Mouse (Mus musculus): ENCODE data around the gene Kif5c. TPM values are rescaled to one million over a fixed set of nuclear protein-coding genes. Genes with fewer than 3 reads are reported as not detected.

Gene Kif5c
- polyA plus RNA-seq, 1 experiment: 19.0 TPM

DNA sequence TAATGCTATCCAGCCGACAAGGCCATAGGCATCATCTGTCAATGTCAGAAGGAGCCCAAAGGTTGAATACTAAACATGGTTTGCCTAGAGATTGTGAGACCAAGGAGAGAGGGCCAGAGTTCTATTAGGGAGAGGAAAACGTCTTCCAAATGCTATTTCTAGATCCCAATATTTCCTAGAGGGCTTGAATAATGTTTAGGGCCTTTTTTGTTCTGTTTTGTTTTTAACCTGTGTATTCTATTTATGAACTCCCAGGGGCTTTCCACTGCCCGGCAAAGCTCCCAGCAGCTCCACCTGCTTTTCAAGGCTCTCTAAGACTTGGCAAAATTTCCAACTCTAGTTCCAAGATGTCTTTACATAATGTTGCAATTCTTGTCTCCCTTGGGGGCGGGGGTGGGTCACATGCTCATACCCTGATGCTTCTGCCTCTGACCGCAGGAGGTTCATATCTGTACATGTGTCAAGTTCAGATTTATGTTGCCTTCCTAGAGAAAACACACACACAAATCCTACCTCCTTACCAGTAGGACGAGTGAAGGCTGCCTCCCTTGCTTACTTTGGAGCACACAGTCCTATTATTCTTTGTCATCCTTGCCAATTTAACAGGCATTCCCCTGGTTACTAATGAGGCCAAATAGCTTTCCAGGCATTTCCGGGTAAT is 18.9 kb upstream of the Kif5c start:
- H3K27ac ChIP-seq (ENCODE audit: control insufficient read depth, insufficient read depth, low read depth, low read length): no peak overlapping the region
- H3K36me3 ChIP-seq (ENCODE audit: control insufficient read depth, insufficient read depth, low read length): no peaks in the 10 kb centered on the region
- no peak overlapping the region for H3K4me3 ChIP-seq (ENCODE audit: control insufficient read depth, low read depth, low read length)
- no peaks in the 10 kb centered on the region for H3K27me3 ChIP-seq (ENCODE audit: control insufficient read depth, insufficient read depth, low read length)
- TF ChIP-seq CTCF (IDR thresholded peaks at IDR 0.05; ENCODE audit: control insufficient read depth, insufficient read depth, insufficient replicate concordance, low read depth, low read length) (no peak), POLR2A (IDR thresholded peaks at IDR 0.05; ENCODE audit: control insufficient read depth, low read depth, low read length) (no peak)
- peaks cover 5% of the 10 kb centered on the region; the same call in 1 of the 2 replicates for H3K4me1 ChIP-seq (ENCODE audit: control insufficient read depth, insufficient read depth, low read length)

DNA sequence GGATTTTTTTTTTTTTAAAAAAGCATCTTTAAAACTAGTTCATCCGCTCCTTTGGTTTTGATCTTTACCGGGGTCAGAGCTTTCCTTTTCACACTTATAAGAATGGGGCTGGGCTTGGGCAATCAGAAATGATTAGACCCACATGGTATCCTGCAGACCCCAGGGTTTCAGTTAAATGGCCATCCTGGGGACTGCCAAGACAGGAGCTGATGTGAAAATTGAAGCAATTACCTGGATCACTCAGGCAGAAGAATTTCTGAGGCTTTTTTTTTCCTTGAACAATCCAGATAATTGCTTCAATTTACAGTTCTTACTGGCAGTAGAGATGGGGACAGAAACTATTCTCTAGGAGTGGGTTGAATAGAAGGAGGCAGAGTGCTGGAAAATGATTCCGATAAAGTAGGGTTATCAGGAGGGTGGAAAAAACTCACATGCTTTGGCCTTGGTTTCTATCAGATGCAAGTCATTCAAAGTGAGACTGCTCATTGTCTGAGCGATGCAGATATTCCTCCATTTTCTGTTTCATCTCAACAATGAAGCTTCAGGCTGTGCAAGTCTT is 16.2 kb upstream of the Kif5c start:
- H3K27me3 ChIP-seq (ENCODE audit: control insufficient read depth, insufficient read depth, low read length): no peaks in the 10 kb centered on the region
- TF ChIP-seq CTCF (IDR thresholded peaks at IDR 0.05; ENCODE audit: control insufficient read depth, insufficient read depth, insufficient replicate concordance, low read depth, low read length): no peak
- TF ChIP-seq POLR2A (IDR thresholded peaks at IDR 0.05; ENCODE audit: control insufficient read depth, low read depth, low read length): no peak
- H3K4me3 ChIP-seq (ENCODE audit: control insufficient read depth, low read depth, low read length): no peak overlapping the region
- H3K4me1 ChIP-seq (ENCODE audit: control insufficient read depth, insufficient read depth, low read length): peaks cover 3% of the 10 kb centered on the region; the same call in 1 of the 2 replicates
- no peaks in the 10 kb centered on the region for H3K36me3 ChIP-seq (ENCODE audit: control insufficient read depth, insufficient read depth, low read length)
- no peak overlapping the region for H3K27ac ChIP-seq (ENCODE audit: control insufficient read depth, insufficient read depth, low read depth, low read length)

GRCm38 (mm10) chr2:49609611-49610010 is 9.5 kb upstream of the Kif5c start:
- no peaks in the 10 kb centered on the region for H3K27me3 ChIP-seq (ENCODE audit: control insufficient read depth, insufficient read depth, low read length)
- no peaks in the 10 kb centered on the region for H3K4me1 ChIP-seq (ENCODE audit: control insufficient read depth, insufficient read depth, low read length)
- H3K27ac ChIP-seq (ENCODE audit: control insufficient read depth, insufficient read depth, low read depth, low read length): no peak overlapping the region
- H3K4me3 ChIP-seq (ENCODE audit: control insufficient read depth, low read depth, low read length): no peak overlapping the region
- no peaks in the 10 kb centered on the region for H3K36me3 ChIP-seq (ENCODE audit: control insufficient read depth, insufficient read depth, low read length)
- no peak for TF ChIP-seq CTCF (IDR thresholded peaks at IDR 0.05; ENCODE audit: control insufficient read depth, insufficient read depth, insufficient replicate concordance, low read depth, low read length)
- no peak for TF ChIP-seq POLR2A (IDR thresholded peaks at IDR 0.05; ENCODE audit: control insufficient read depth, low read depth, low read length)

- no peaks in the 10 kb centered on the region for H3K36me3 ChIP-seq (ENCODE audit: control insufficient read depth, insufficient read depth, low read length)
- peaks cover 8% of the 10 kb centered on the region for H3K4me1 ChIP-seq (ENCODE audit: control insufficient read depth, insufficient read depth, low read length)
- H3K27ac ChIP-seq (ENCODE audit: control insufficient read depth, insufficient read depth, low read depth, low read length): no peak overlapping the region
- no peaks in the 10 kb centered on the region for H3K27me3 ChIP-seq (ENCODE audit: control insufficient read depth, insufficient read depth, low read length)
- no peak overlapping the region for H3K4me3 ChIP-seq (ENCODE audit: control insufficient read depth, low read depth, low read length)
- TF ChIP-seq CTCF (IDR thresholded peaks at IDR 0.05; ENCODE audit: control insufficient read depth, insufficient read depth, insufficient replicate concordance, low read depth, low read length): no peak
Observed at GRCm38 (mm10) chr2:49616765-49617164, 2.3 kb upstream of the Kif5c start.

GRCm38 (mm10) chr2:49619719-49620522 is 823 bp downstream of the Kif5c start:
- H3K4me3 ChIP-seq (ENCODE audit: control insufficient read depth, low read depth, low read length): peak overlapping the region; percentile 87
- no peaks in the 10 kb centered on the region for H3K27me3 ChIP-seq (ENCODE audit: control insufficient read depth, insufficient read depth, low read length)
- no peaks in the 10 kb centered on the region for H3K36me3 ChIP-seq (ENCODE audit: control insufficient read depth, insufficient read depth, low read length)
- H3K27ac ChIP-seq (ENCODE audit: control insufficient read depth, insufficient read depth, low read depth, low read length): no peak overlapping the region
- TF ChIP-seq CTCF (IDR thresholded peaks at IDR 0.05; ENCODE audit: control insufficient read depth, insufficient read depth, insufficient replicate concordance, low read depth, low read length): no peak
- no peak for TF ChIP-seq POLR2A (IDR thresholded peaks at IDR 0.05; ENCODE audit: control insufficient read depth, low read depth, low read length)
- peaks cover 8% of the 10 kb centered on the region for H3K4me1 ChIP-seq (ENCODE audit: control insufficient read depth, insufficient read depth, low read length)

GRCm38 (mm10) chr2:49620626-49621117 is 1.6 kb downstream of the Kif5c start:
- Histone ChIP-seq H3K27ac (ENCODE audit: control insufficient read depth, insufficient read depth, low read depth, low read length) (no peak overlapping the region), H3K27me3 (ENCODE audit: control insufficient read depth, insufficient read depth, low read length) (no peaks in the 10 kb centered on the region), H3K4me1 (ENCODE audit: control insufficient read depth, insufficient read depth, low read length) (peaks cover 8% of the 10 kb centered on the region), H3K4me3 (ENCODE audit: control insufficient read depth, low read depth, low read length) (no peak overlapping the region), H3K36me3 (ENCODE audit: control insufficient read depth, insufficient read depth, low read length) (no peaks in the 10 kb centered on the region)
- TF ChIP-seq POLR2A (IDR thresholded peaks at IDR 0.05; ENCODE audit: control insufficient read depth, low read depth, low read length) (no peak), CTCF (IDR thresholded peaks at IDR 0.05; ENCODE audit: control insufficient read depth, insufficient read depth, insufficient replicate concordance, low read depth, low read length) (no peak)

GRCm38 (mm10) chr2:49621234-49621633 is 2.1 kb downstream of the Kif5c start:
- Histone ChIP-seq H3K27ac (ENCODE audit: control insufficient read depth, insufficient read depth, low read depth, low read length) (no peak overlapping the region), H3K27me3 (ENCODE audit: control insufficient read depth, insufficient read depth, low read length) (no peaks in the 10 kb centered on the region), H3K36me3 (ENCODE audit: control insufficient read depth, insufficient read depth, low read length) (no peaks in the 10 kb centered on the region), H3K4me3 (ENCODE audit: control insufficient read depth, low read depth, low read length) (no peak overlapping the region), H3K4me1 (ENCODE audit: control insufficient read depth, insufficient read depth, low read length) (peaks cover 8% of the 10 kb centered on the region)
- no peak for TF ChIP-seq CTCF (IDR thresholded peaks at IDR 0.05; ENCODE audit: control insufficient read depth, insufficient read depth, insufficient replicate concordance, low read depth, low read length)

Measured in testis, adult 2 months (tissue).